Mouse (Mus musculus) embryonic fibroblast, embryonic 13.5 days (primary cell): ENCODE measurements around the gene Ear14.

Source experiments
- CTCF ChIP-seq: IDR thresholded peaks from 2 replicates; pipeline ENCODE4 v1.5.1; 2011; ENCODE audit warnings: mild to moderate bottlenecking, control low read depth, low read length, moderate library complexity, borderline replicate concordance; ENCODE audit not compliant: insufficient read depth
- POLR2A ChIP-seq: IDR thresholded peaks from 2 replicates; pipeline ENCODE4 v1.6.1; 2011; ENCODE audit warnings: low read depth, mild to moderate bottlenecking, control low read depth, low read length, moderate library complexity

DNA sequence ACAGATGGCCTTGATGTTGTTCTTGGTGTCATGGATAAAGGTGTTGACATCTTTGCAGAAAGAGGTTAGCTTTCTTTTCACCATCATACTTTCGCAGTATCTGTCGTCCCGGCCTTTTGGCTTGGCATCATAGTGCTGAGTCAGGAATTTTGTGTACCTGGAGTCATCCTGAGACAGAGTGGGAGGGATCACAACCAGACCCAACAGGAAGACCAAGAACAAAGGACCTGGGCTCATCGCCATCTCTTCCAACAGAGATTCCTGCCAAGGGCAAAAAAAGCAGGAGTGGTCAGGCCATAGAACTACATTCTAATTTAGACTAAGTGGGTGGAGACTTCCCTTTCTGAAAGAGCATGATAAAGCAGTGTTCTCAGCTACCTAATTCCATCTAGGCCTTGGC, 7.5 kb upstream of the Ear14 start:
- TF ChIP-seq CTCF (no peak), POLR2A (no peak)
